Comparison of ENCODE assay signal across 9 mouse cellular contexts in the genomic region with DNA sequence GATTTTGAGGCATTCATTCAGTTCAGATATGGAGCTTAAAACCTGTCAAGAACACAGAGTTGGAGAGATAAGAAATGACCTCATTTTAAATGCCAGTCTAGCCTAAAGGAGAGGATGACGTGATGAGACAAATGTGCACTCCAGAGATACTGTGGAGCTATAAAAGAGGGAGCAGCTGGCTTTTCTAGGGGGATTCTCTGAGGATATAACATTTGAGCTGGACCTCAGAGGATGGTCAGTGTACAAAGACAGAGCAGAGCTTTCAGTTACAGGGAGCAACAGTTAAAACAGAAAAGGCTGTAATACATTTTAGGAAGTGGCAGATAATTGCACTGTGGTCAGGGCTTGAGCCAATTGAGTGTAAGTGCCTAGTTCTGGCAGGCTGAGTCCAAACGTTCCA. TPM values are rescaled to one million over a fixed set of nuclear protein-coding genes. Genes with fewer than 3 reads are reported as not detected.
A peak's percentile ranks its signal among the peaks of the same experiment; 100 is the strongest.
DNase-seq lines count a peak whose midpoint lies in the region; ATAC-seq and TF ChIP-seq lines count a peak whose summit lies in the region.
"Had no signal": no experiment of that assay in that cellular context is flagged by ENCODE, and none has a peak within 500 bp of the region (broad histone marks: within the 10 kb centered on the region; RNA-seq: fewer than 3 reads in every experiment).

No protein-coding gene starts in this region.

- no peak overlapping the region for H3K27ac ChIP-seq in lung, embryonic 14.5 days (ENCODE audit: low read depth)
- H3K27ac ChIP-seq in embryonic facial prominence, embryonic 14.5 days (replicated peaks; ENCODE audit: low read depth, low read length), result no peak overlapping the region
- H3K27ac ChIP-seq in liver, embryonic 12.5 days, result peak overlapping the region; percentile 55; the same call in 1 of the 2 replicates
- H3K27ac ChIP-seq in forebrain, embryonic 14.5 days (ENCODE audit: low read depth, low read length), result no peak overlapping the region
- H3K27ac ChIP-seq: layer of hippocampus, adult 2 months; liver, embryonic 15.5 days had no signal

- H3K9ac ChIP-seq in lung, embryonic 14.5 days, result no peak overlapping the region
- H3K9ac ChIP-seq in embryonic facial prominence, embryonic 14.5 days (ENCODE audit: low read depth, low read length), result no peak overlapping the region
- H3K9ac ChIP-seq in liver, embryonic 12.5 days, result no peak overlapping the region
- H3K9ac ChIP-seq in forebrain, embryonic 14.5 days (ENCODE audit: low read length), result no peak overlapping the region
- H3K9ac ChIP-seq: liver, embryonic 15.5 days had no signal

- no peaks in the 10 kb centered on the region for H3K9me3 ChIP-seq in lung, embryonic 14.5 days (ENCODE audit: low read depth, low read length)
- no peaks in the 10 kb centered on the region for H3K9me3 ChIP-seq in embryonic facial prominence, embryonic 14.5 days (ENCODE audit: control insufficient read depth, low read length)
- H3K9me3 ChIP-seq in liver, embryonic 12.5 days (replicated peaks), result no peaks in the 10 kb centered on the region
- no peaks in the 10 kb centered on the region for H3K9me3 ChIP-seq in forebrain, embryonic 14.5 days (replicated peaks; ENCODE audit: control insufficient read depth, low read length)
- H3K9me3 ChIP-seq: liver, embryonic 15.5 days had no signal

- no peaks in the 10 kb centered on the region for H3K27me3 ChIP-seq in lung, embryonic 14.5 days (ENCODE audit: insufficient read depth, low read length)
- no peaks in the 10 kb centered on the region for H3K27me3 ChIP-seq in embryonic facial prominence, embryonic 14.5 days (replicated peaks; ENCODE audit: control insufficient read depth, insufficient read depth, low read length)
- H3K27me3 ChIP-seq in liver, embryonic 12.5 days (replicated peaks), result no peaks in the 10 kb centered on the region
- H3K27me3 ChIP-seq in forebrain, embryonic 14.5 days (replicated peaks; ENCODE audit: control insufficient read depth, insufficient read depth, low read length), result no peaks in the 10 kb centered on the region
- H3K27me3 ChIP-seq: liver, embryonic 15.5 days had no signal

- no peak for TF ChIP-seq CTCF in lung, embryonic 14.5 days (IDR thresholded peaks at IDR 0.05; ENCODE audit: low read depth)
- TF ChIP-seq CTCF in lung, adult 2 months (IDR thresholded peaks at IDR 0.05; ENCODE audit: insufficient read depth, low read length), result no peak

- H3K36me3 ChIP-seq in lung, embryonic 14.5 days (ENCODE audit: insufficient read depth), result 0 out of 2 replicates have a peak, but pooled peaks cover 4% of the 10 kb centered on the region
- no peaks in the 10 kb centered on the region for H3K36me3 ChIP-seq in embryonic facial prominence, embryonic 14.5 days (ENCODE audit: control insufficient read depth, insufficient read depth, low read length)
- 0 out of 2 replicates have a peak, but pooled peaks cover 4% of the 10 kb centered on the region for H3K36me3 ChIP-seq in liver, embryonic 12.5 days
- H3K36me3 ChIP-seq in forebrain, embryonic 14.5 days (ENCODE audit: control insufficient read depth, insufficient read depth, low read length), result no peaks in the 10 kb centered on the region
- H3K36me3 ChIP-seq: liver, embryonic 15.5 days had no signal

- H3K4me3 ChIP-seq in lung, embryonic 14.5 days (ENCODE audit: low read depth, low read length), result no peak overlapping the region
- no peak overlapping the region for H3K4me3 ChIP-seq in lung, adult 2 months (replicated peaks; ENCODE audit: extremely low read depth, low read depth, low read length)
- no peak overlapping the region for H3K4me3 ChIP-seq in embryonic facial prominence, embryonic 14.5 days (ENCODE audit: low read depth, low read length)
- no peak overlapping the region for H3K4me3 ChIP-seq in liver, embryonic 12.5 days
- H3K4me3 ChIP-seq in forebrain, embryonic 14.5 days (ENCODE audit: low read depth, low read length), result no peak overlapping the region
- H3K4me3 ChIP-seq: layer of hippocampus, adult 2 months; liver, embryonic 15.5 days had no signal

- H3K4me2 ChIP-seq in lung, embryonic 14.5 days, result no peak overlapping the region
- no peak overlapping the region for H3K4me2 ChIP-seq in embryonic facial prominence, embryonic 14.5 days (ENCODE audit: low read depth, low read length)
- no peak overlapping the region for H3K4me2 ChIP-seq in liver, embryonic 12.5 days
- no peak overlapping the region for H3K4me2 ChIP-seq in forebrain, embryonic 14.5 days (ENCODE audit: low read length)
- H3K4me2 ChIP-seq: liver, embryonic 15.5 days had no signal

- TF ChIP-seq POLR2A in lung, adult 2 months (IDR thresholded peaks at IDR 0.05; ENCODE audit: borderline replicate concordance, extremely low read depth, low read depth, low read length), result no peak

- 0 out of 2 replicates have a peak, but pooled peaks have one; percentile 44 for ATAC-seq in lung, embryonic 14.5 days (ENCODE audit: insufficient read depth)
- ATAC-seq in embryonic facial prominence, embryonic 14.5 days (ENCODE audit: low read depth), result peak; percentile 37; the same call in 1 of the 2 replicates
- ATAC-seq in liver, embryonic 12.5 days, result peak; percentile 79
- no peak for ATAC-seq in forebrain, embryonic 14.5 days

- WGBS in lung, embryonic 14.5 days, result 7% methylated on average over 2 of the region's 2 CpGs
- WGBS in lung, adult 2 months, result 13% methylated on average over 2 of the region's 2 CpGs
- 28% methylated on average over 2 of the region's 2 CpGs for WGBS in embryonic facial prominence, embryonic 14.5 days
- 8% methylated on average over 2 of the region's 2 CpGs for WGBS in liver, embryonic 12.5 days (ENCODE audit: insufficient replicate concordance)
- WGBS in forebrain, embryonic 14.5 days, result 73% methylated on average over 2 of the region's 2 CpGs

- H3K4me1 ChIP-seq in lung, embryonic 14.5 days (ENCODE audit: insufficient read depth), result 0 out of 2 replicates have a peak, but pooled peaks cover 2% of the 10 kb centered on the region
- peaks cover 20% of the 10 kb centered on the region for H3K4me1 ChIP-seq in lung, adult 2 months (ENCODE audit: control insufficient read depth, insufficient read depth, low read length)
- H3K4me1 ChIP-seq in embryonic facial prominence, embryonic 14.5 days (ENCODE audit: control insufficient read depth, insufficient read depth, low read length), result no peaks in the 10 kb centered on the region
- H3K4me1 ChIP-seq in liver, embryonic 12.5 days, result peaks cover 42% of the 10 kb centered on the region
- H3K4me1 ChIP-seq in forebrain, embryonic 14.5 days (ENCODE audit: control insufficient read depth, insufficient read depth, low read length), result no peaks in the 10 kb centered on the region

- peak; percentile 34 for DNase-seq in lung, embryonic 14.5 days
- DNase-seq in lung, adult 2 months, result no peak
- peak; percentile 39 for DNase-seq in embryonic facial prominence, embryonic 14.5 days (ENCODE audit: low spot score)
- peak; percentile 46 for DNase-seq in retina, postnatal 1 day
- DNase-seq in forebrain, embryonic 14.5 days (ENCODE audit: low spot score), result no peak
- no peak for DNase-seq in spleen, adult 12 weeks (ENCODE audit: low spot score)

RNA-seq across cellular contexts. Expression of a gene that starts 12.5 kb away (rescaled TPM):
- polyA plus RNA-seq in lung, embryonic 14.5 days (2014; fragmentation: Nextera tagmentation; extraction: Ambion mirVana), result 91.1 and 92.1 TPM in 2 replicates
- 9.0 and 14.7 TPM in 2 replicates for polyA plus RNA-seq in lung, adult 2 months (2012; rRNA removed)
- 86.7 and 88.4 TPM in 2 replicates for polyA plus RNA-seq in embryonic facial prominence, embryonic 14.5 days (2014; fragmentation: Nextera tagmentation; extraction: Ambion mirVana)
- 36.9 and 37.2 TPM in 2 replicates for polyA plus RNA-seq in liver, embryonic 12.5 days (2016; fragmentation: Nextera tagmentation; extraction: Ambion mirVana)
- 82.0 and 93.0 TPM in 2 replicates for polyA plus RNA-seq in forebrain, embryonic 14.5 days (2014; fragmentation: Nextera tagmentation; extraction: Ambion mirVana)

Comparison
In these comparisons a context has a peak if more than half of its experiments do, and no peak if none do; other contexts are left out.
1. DNase-seq: peak in lung, embryonic 14.5 days (single experiment), embryonic facial prominence, embryonic 14.5 days (single experiment) and retina, postnatal 1 day (single experiment); none in lung, adult 2 months (single experiment), forebrain, embryonic 14.5 days (single experiment) and spleen, adult 12 weeks (single experiment).